Mouse (Mus musculus): ENCODE measurements around the gene Dnah7a. TPM values are rescaled to one million over a fixed set of nuclear protein-coding genes. Genes with fewer than 3 reads are reported as not detected.

Dnah7a gene
- 2.5 TPM for polyA plus RNA-seq (2014; fragmentation: Illumina TruSeq; extraction: RNeasy Lipid Tissue Mini Kit (QIAGEN cat#74804))

DNA sequence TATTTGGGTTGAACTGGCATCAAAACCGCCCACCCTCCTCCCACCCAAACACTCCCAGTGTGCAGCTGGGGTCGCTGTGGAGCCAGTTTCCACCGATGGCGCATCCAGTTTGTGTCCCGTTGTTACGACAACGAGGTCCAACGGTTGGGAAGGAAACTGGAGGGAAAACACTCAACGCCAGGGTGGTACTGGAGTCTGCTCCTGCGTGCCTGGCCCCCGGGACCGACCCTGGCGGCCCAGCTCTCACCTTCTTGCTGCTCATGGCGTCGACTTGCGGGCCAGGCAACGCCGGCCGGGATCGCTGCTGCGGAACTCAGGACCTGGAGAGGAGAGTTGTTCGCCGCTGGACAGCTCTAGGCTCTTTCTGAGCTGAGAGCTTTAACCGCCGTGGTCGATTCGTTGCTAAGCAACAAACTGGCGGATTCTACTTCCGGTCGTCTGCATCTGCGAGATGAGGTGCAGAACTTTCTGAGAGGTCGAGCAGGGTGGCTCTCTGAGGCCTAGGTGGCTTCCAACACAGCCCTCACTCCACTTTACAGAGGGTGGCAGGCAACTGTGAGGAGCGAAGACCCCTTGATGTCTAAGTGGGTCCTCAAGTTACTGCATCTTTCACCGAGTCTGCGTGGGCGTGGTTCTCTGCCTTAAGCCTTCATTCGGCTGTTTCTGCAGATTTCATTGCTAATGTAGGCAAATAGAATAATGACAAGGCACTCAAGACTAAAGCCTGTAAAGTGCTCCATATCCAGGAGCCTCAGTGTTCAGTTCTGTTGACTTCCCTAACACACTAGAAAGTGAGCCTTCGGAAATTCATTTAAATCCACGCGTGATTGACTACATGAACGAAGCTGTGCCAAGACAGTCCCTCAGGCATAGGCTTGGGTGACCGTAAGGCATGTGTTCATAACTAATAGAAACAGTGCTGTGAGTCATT is at the start of gene Dnah7a:
Gene Dnah7a, minus strand, starts transcription at position 354 of the 931 bp plus-strand sequence.

DNA sequence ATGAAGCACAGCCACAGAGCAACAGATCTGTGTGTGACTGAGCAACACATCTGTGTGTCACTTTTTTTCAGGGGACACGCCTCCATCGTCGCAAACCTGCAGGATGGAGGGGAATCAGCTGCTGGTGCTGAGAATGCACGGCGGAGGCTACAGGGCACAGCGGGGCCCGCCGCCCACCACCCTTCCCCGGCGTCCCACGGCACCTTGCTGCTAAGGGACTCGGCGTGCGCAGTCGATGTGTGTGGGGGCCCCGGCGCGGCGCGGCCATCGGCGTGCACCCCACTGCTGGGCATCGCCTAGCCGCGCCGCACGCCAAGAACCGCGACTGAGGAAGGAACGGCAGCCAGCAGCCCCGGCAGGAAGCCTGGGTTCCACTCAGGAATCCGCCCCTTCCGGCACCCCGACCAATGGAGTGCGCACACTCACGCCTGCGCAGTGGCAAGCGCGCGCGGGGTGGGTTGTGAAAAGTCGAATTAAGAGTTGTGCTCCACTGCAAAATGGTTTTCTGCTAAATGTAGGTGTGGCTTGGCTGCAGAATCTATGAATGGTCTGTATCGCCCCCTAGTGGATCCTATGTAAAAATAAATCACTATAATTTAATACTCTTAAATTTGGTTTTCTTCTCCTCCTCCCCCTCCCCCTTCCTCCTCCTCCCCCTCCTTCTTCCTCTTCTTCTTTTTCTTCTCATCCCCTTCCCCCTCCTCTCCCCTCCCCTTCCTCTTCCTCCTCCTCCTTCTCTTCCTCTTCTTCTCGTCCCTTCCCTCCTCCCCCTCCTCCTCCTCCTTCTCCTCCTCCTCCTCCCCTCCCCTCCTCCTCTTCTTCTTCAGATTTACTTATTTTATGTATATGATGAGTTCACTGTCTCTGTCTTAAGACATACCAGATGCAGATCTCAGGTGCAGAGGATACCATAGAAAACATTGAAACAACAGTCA is 354.0 kb downstream of the Dnah7a start, which contains the start of the genes Asdurf, Gm28551 and Asnsd1:
Gene Asdurf, minus strand, starts transcription at position 293 of the 935 bp plus-strand sequence.
Gene Gm28551, minus strand, starts transcription at position 341 of the 935 bp plus-strand sequence.
Gene Asnsd1, minus strand, starts transcription at position 426 of the 935 bp plus-strand sequence.

Other genes with a start within 250 kb of the Dnah7a start
- gene Stk17b, start 78.4 kb upstream of the Dnah7a start, polyA plus RNA-seq (2014; fragmentation: Illumina TruSeq; extraction: RNeasy Lipid Tissue Mini Kit (QIAGEN cat#74804)) = 103 TPM